Mouse (Mus musculus): ENCODE measurements at regions not wholly inside any gene's neighbourhood (a gene's known extent, or its start where the extent isn't known, plus 50 kb on each side); places are given as distances from the start of the nearest gene placed in this dataset.
A peak's percentile ranks its signal among the peaks of the same experiment; 100 is the strongest.

DNA sequence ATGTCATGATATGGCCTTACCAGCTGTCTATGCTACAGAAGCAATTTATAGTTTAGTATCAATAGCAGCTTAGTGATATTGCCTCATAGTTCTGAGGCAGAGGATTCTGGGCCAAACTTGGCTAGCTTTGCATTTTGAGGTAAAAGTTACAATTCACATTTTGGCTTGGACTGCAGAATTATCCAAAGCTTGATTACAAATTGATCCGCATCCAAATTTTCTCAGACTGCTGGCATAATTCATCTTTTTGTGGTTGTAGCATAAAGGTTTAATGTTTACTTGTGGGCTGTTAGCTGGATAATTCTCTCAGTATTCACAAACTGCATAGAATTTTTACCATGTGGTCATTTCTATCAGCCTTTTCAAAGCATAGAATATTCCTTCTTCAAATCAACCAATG is 589.9 kb upstream of the Pdcd1 start:
- H3K27ac ChIP-seq (ENCODE audit: low read depth, low read length), result no peak overlapping the region
- ATAC-seq (ENCODE audit: low FRiP score), result no peak
- H3K9ac ChIP-seq (ENCODE audit: low read depth, low read length), result no peak overlapping the region
- H3K27me3 ChIP-seq (ENCODE audit: control insufficient read depth, insufficient read depth, low read length), result no peaks in the 10 kb centered on the region
- H3K4me2 ChIP-seq (replicated peaks; ENCODE audit: low read depth, low read length), result no peak overlapping the region
- no peak overlapping the region for H3K4me3 ChIP-seq (ENCODE audit: low read depth, low read length)
- H3K9me3 ChIP-seq (ENCODE audit: control insufficient read depth, low read length), result no peaks in the 10 kb centered on the region
- no peak for DNase-seq (ENCODE audit: low spot score)
- H3K36me3 ChIP-seq (ENCODE audit: control insufficient read depth, insufficient read depth, low read length), result no peaks in the 10 kb centered on the region
- 90% methylated on average over 1 of the region's 1 CpGs for WGBS
- no peaks in the 10 kb centered on the region for H3K4me1 ChIP-seq (replicated peaks; ENCODE audit: control insufficient read depth, insufficient read depth, low read length)

- H3K27ac ChIP-seq (ENCODE audit: low read depth, low read length), result no peak overlapping the region
- H3K9ac ChIP-seq (ENCODE audit: low read depth, low read length), result no peak overlapping the region
- DNase-seq (ENCODE audit: low spot score) (no peak), ATAC-seq (ENCODE audit: low FRiP score) (no peak)
- H3K4me1 ChIP-seq (replicated peaks; ENCODE audit: control insufficient read depth, insufficient read depth, low read length), result no peaks in the 10 kb centered on the region
- H3K9me3 ChIP-seq (ENCODE audit: control insufficient read depth, low read length), result no peaks in the 10 kb centered on the region
- H3K4me3 ChIP-seq (ENCODE audit: low read depth, low read length), result no peak overlapping the region
- no peaks in the 10 kb centered on the region for H3K36me3 ChIP-seq (ENCODE audit: control insufficient read depth, insufficient read depth, low read length)
- no peak overlapping the region for H3K4me2 ChIP-seq (replicated peaks; ENCODE audit: low read depth, low read length)
- H3K27me3 ChIP-seq (ENCODE audit: control insufficient read depth, insufficient read depth, low read length), result no peaks in the 10 kb centered on the region
These were observed 605.9 kb upstream of the Pdcd1 start for GRCm38 (mm10) chr1:94658218-94658617.

GRCm38 (mm10) chr1:94671641-94672040 is 619.3 kb upstream of the Pdcd1 start:
- H3K9me3 ChIP-seq (ENCODE audit: control insufficient read depth, low read length), result no peaks in the 10 kb centered on the region
- no peaks in the 10 kb centered on the region for H3K4me1 ChIP-seq (replicated peaks; ENCODE audit: control insufficient read depth, insufficient read depth, low read length)
- H3K27ac ChIP-seq (ENCODE audit: low read depth, low read length), result no peak overlapping the region
- WGBS, result 80% methylated on average over 4 of the region's 4 CpGs
- DNase-seq (ENCODE audit: low spot score) (no peak), ATAC-seq (ENCODE audit: low FRiP score) (no peak)
- H3K4me3 ChIP-seq (ENCODE audit: low read depth, low read length), result no peak overlapping the region
- H3K4me2 ChIP-seq (replicated peaks; ENCODE audit: low read depth, low read length), result no peak overlapping the region
- H3K36me3 ChIP-seq (ENCODE audit: control insufficient read depth, insufficient read depth, low read length), result no peaks in the 10 kb centered on the region
- H3K27me3 ChIP-seq (ENCODE audit: control insufficient read depth, insufficient read depth, low read length), result no peaks in the 10 kb centered on the region
- no peak overlapping the region for H3K9ac ChIP-seq (ENCODE audit: low read depth, low read length)

- Histone ChIP-seq H3K4me1 (replicated peaks; ENCODE audit: control insufficient read depth, insufficient read depth, low read length) (no peaks in the 10 kb centered on the region), H3K4me3 (ENCODE audit: low read depth, low read length) (no peak overlapping the region), H3K27me3 (ENCODE audit: control insufficient read depth, insufficient read depth, low read length) (no peaks in the 10 kb centered on the region), H3K9ac (ENCODE audit: low read depth, low read length) (no peak overlapping the region), H3K36me3 (ENCODE audit: control insufficient read depth, insufficient read depth, low read length) (no peaks in the 10 kb centered on the region), H3K9me3 (ENCODE audit: control insufficient read depth, low read length) (no peaks in the 10 kb centered on the region), H3K27ac (ENCODE audit: low read depth, low read length) (no peak overlapping the region), H3K4me2 (replicated peaks; ENCODE audit: low read depth, low read length) (no peak overlapping the region)
- 90% methylated on average over 1 of the region's 1 CpGs for WGBS
- ATAC-seq (ENCODE audit: low FRiP score) (no peak), DNase-seq (ENCODE audit: low spot score) (no peak)
These were observed 612.9 kb upstream of the Fam174a start for GRCm38 (mm10) chr1:94700517-94700916.

GRCm38 (mm10) chr1:94701688-94702087 is 611.7 kb upstream of the Fam174a start:
- 90% methylated on average over 1 of the region's 1 CpGs for WGBS
- no peaks in the 10 kb centered on the region for H3K4me1 ChIP-seq (replicated peaks; ENCODE audit: control insufficient read depth, insufficient read depth, low read length)
- ATAC-seq (ENCODE audit: low FRiP score) (no peak), DNase-seq (ENCODE audit: low spot score) (no peak)
- H3K9me3 ChIP-seq (ENCODE audit: control insufficient read depth, low read length), result no peaks in the 10 kb centered on the region
- H3K27me3 ChIP-seq (ENCODE audit: control insufficient read depth, insufficient read depth, low read length), result no peaks in the 10 kb centered on the region
- no peak overlapping the region for H3K9ac ChIP-seq (ENCODE audit: low read depth, low read length)
- no peaks in the 10 kb centered on the region for H3K36me3 ChIP-seq (ENCODE audit: control insufficient read depth, insufficient read depth, low read length)
- no peak overlapping the region for H3K27ac ChIP-seq (ENCODE audit: low read depth, low read length)
- no peak overlapping the region for H3K4me2 ChIP-seq (replicated peaks; ENCODE audit: low read depth, low read length)
- H3K4me3 ChIP-seq (ENCODE audit: low read depth, low read length), result no peak overlapping the region

DNA sequence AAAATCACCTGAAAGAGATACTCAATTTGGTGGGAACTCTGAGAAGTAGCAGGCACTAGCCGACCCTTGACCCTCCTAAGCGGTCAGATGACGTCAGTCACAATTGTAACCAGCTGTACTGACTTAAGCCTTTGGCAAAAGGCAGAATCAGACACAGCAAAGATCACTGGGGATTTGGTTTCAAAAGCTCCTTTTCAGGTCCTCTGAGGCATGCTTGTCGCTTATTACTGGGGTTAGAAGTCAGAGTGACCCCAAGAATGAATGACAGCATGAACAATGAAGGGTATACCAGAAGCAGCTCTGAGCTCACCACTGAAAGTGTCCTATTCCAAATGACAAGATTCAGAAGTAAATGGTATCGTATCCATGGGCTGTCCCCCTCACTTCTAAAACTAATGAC is 600.6 kb upstream of the Fam174a start:
- DNase-seq (ENCODE audit: low spot score) (peak; percentile 50), ATAC-seq (ENCODE audit: low FRiP score) (peak; percentile 67)
- Histone ChIP-seq H3K4me2 (replicated peaks; ENCODE audit: low read depth, low read length) (no peak overlapping the region), H3K9me3 (ENCODE audit: control insufficient read depth, low read length) (no peaks in the 10 kb centered on the region), H3K4me3 (ENCODE audit: low read depth, low read length) (no peak overlapping the region), H3K27me3 (ENCODE audit: control insufficient read depth, insufficient read depth, low read length) (no peaks in the 10 kb centered on the region), H3K4me1 (replicated peaks; ENCODE audit: control insufficient read depth, insufficient read depth, low read length) (no peaks in the 10 kb centered on the region), H3K27ac (ENCODE audit: low read depth, low read length) (no peak overlapping the region), H3K36me3 (ENCODE audit: control insufficient read depth, insufficient read depth, low read length) (no peaks in the 10 kb centered on the region), H3K9ac (ENCODE audit: low read depth, low read length) (no peak overlapping the region)
- WGBS, result 7% methylated on average over 5 of the region's 5 CpGs

DNA sequence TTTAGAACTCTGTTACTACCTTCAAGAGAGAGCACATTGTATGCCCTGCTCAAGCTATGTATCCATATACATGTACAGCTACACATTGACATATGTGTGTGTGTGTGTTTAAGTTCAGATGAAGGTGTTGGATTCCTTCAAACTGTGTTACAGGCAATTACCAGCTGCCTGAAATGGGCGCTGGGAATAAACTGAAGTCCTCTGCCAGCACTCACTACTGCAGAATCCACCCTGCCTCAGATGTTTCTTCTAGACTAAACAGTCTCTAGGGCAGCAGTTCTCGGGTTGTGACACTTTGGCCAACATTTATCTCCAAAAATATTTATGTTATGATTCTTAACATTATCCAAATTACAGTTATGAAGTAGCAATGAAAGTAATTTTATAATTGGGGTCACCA is 595.7 kb upstream of the Fam174a start:
- ATAC-seq (ENCODE audit: low FRiP score), result no peak
- H3K27me3 ChIP-seq (ENCODE audit: control insufficient read depth, insufficient read depth, low read length), result no peaks in the 10 kb centered on the region
- no peaks in the 10 kb centered on the region for H3K4me1 ChIP-seq (replicated peaks; ENCODE audit: control insufficient read depth, insufficient read depth, low read length)
- H3K27ac ChIP-seq (ENCODE audit: low read depth, low read length), result no peak overlapping the region
- no peaks in the 10 kb centered on the region for H3K9me3 ChIP-seq (ENCODE audit: control insufficient read depth, low read length)
- no peak overlapping the region for H3K4me2 ChIP-seq (replicated peaks; ENCODE audit: low read depth, low read length)
- no peak overlapping the region for H3K9ac ChIP-seq (ENCODE audit: low read depth, low read length)
- DNase-seq (ENCODE audit: low spot score), result no peak
- H3K36me3 ChIP-seq (ENCODE audit: control insufficient read depth, insufficient read depth, low read length), result no peaks in the 10 kb centered on the region
- H3K4me3 ChIP-seq (ENCODE audit: low read depth, low read length), result no peak overlapping the region
- WGBS, result 80% methylated on average over 2 of the region's 2 CpGs

GRCm38 (mm10) chr1:94753523-94753922 is 559.9 kb upstream of the Fam174a start:
- Histone ChIP-seq H3K4me3 (ENCODE audit: low read depth, low read length) (no peak overlapping the region), H3K27ac (ENCODE audit: low read depth, low read length) (no peak overlapping the region), H3K27me3 (ENCODE audit: control insufficient read depth, insufficient read depth, low read length) (no peaks in the 10 kb centered on the region), H3K4me2 (replicated peaks; ENCODE audit: low read depth, low read length) (no peak overlapping the region), H3K9ac (ENCODE audit: low read depth, low read length) (no peak overlapping the region), H3K4me1 (replicated peaks; ENCODE audit: control insufficient read depth, insufficient read depth, low read length) (no peaks in the 10 kb centered on the region), H3K9me3 (ENCODE audit: control insufficient read depth, low read length) (no peaks in the 10 kb centered on the region), H3K36me3 (ENCODE audit: control insufficient read depth, insufficient read depth, low read length) (no peaks in the 10 kb centered on the region)
- 74% methylated on average over 1 of the region's 1 CpGs for WGBS
- DNase-seq (ENCODE audit: low spot score) (no peak), ATAC-seq (ENCODE audit: low FRiP score) (no peak)

DNA sequence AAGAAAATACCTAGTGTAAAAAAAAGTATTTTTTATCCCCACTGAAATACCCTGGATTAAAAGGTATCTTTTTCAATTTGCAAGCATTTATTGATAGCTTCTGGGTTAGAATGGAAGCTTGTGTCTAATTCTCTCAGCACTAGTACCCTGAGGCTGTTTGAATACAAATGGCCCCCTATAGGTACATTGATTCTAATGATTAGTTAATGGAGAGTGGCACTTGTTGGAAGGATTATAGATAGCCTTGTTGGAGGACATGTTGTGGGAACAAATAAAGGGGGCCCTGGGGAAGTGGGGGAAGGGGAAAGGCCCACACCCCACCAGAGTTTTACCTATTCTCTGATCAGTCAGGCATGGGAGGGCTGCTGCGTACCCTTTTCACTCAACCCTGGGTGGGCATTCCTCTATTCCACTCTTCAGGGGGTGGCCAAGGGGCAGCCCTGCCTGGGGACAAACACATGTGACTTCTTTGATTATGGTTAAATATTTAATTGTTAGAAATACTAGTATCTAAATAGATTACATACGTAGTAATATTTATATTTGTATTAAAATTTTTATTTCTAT is 524.3 kb upstream of the Fam174a start:
- Histone ChIP-seq H3K27me3 (ENCODE audit: control insufficient read depth, insufficient read depth, low read length) (no peaks in the 10 kb centered on the region), H3K4me3 (ENCODE audit: low read depth, low read length) (no peak overlapping the region), H3K36me3 (ENCODE audit: control insufficient read depth, insufficient read depth, low read length) (no peaks in the 10 kb centered on the region), H3K9ac (ENCODE audit: low read depth, low read length) (no peak overlapping the region), H3K4me1 (replicated peaks; ENCODE audit: control insufficient read depth, insufficient read depth, low read length) (no peaks in the 10 kb centered on the region), H3K4me2 (replicated peaks; ENCODE audit: low read depth, low read length) (no peak overlapping the region), H3K27ac (ENCODE audit: low read depth, low read length) (no peak overlapping the region), H3K9me3 (ENCODE audit: control insufficient read depth, low read length) (no peaks in the 10 kb centered on the region)
- DNase-seq (ENCODE audit: low spot score), result no peak
- WGBS, result 54% methylated on average over 2 of the region's 2 CpGs
- peak; percentile 60; the same call in 1 of the 2 replicates for ATAC-seq (ENCODE audit: low FRiP score)

Data from hindbrain, embryonic 11.5 days (tissue).